Mouse (Mus musculus): ENCODE measurements around the gene Emp1. TPM values are rescaled to one million over a fixed set of nuclear protein-coding genes. Genes with fewer than 3 reads are reported as not detected.

The Emp1 gene
- polyA plus RNA-seq, 1 experiment from 2014 or later = 37.4 TPM

DNA sequence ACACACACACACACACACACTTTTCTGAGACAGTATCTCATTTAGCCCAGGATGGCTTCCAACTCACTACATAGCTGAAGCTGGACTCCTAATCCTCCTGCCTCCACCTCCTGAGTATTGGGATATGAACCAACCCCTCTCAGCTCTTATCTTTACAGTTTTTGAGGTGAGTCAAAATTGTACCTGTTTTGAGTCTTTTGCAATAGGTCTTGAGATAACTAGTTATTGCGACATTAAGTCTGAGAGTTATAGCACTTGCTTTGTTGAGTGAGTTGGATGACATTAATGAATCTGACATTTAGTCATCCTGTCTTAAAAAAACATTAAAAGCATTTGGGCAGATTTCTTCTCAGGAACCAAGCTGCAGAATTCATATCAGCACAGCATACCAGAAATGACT, 25.3 kb downstream of the Emp1 start:
- ATAC-seq (ENCODE audit: extremely low read depth, insufficient number of reproducible peaks, low FRiP score, low TSS enrichment) = no peak
- Histone ChIP-seq H3K4me3 (no peak overlapping the region), H3K4me1 (no peaks in the 10 kb centered on the region), H3K9ac (no peak overlapping the region), H3K36me3 (peaks cover 10% of the 10 kb centered on the region), H3K4me2 (no peak overlapping the region), H3K27ac (replicated peaks) (no peak overlapping the region), H3K27me3 (replicated peaks) (peaks cover 3% of the 10 kb centered on the region; the same call in 1 of the 2 replicates), H3K9me3 (no peaks in the 10 kb centered on the region)
- WGBS = 89% methylated on average over 1 of the region's 1 CpGs

DNA sequence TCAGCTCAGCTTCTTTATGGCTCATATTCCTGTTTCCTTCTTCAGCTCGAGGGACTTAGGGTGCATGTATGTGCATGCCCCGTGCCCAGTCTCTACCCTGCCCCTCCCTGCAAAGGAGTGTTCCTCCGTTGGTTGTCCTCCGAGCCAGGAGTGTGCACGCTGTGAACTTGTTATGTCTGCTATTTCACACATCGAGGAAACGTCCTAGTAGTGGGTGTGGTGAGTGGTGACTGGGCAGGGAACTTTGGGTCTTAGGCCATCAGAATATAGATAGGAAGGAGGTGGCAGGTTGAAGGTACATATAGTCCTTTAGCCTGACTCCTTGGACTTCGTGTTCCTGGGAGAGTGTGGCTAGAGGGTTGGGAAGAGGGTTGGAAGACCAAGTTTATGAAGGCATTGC, 26.4 kb downstream of the Emp1 start:
- 69% methylated on average over 8 of the region's 8 CpGs for WGBS
- no peak overlapping the region for H3K27ac ChIP-seq (replicated peaks)
- no peaks in the 10 kb centered on the region for H3K9me3 ChIP-seq
- peaks cover 3% of the 10 kb centered on the region; the same call in 1 of the 2 replicates for H3K27me3 ChIP-seq (replicated peaks)
- no peak for ATAC-seq (ENCODE audit: extremely low read depth, insufficient number of reproducible peaks, low FRiP score, low TSS enrichment)
- 0 out of 2 replicates have a peak, but pooled peaks cover 2% of the 10 kb centered on the region for H3K36me3 ChIP-seq
- no peak overlapping the region for H3K9ac ChIP-seq
- no peak overlapping the region for H3K4me2 ChIP-seq
- no peak overlapping the region for H3K4me3 ChIP-seq
- no peaks in the 10 kb centered on the region for H3K4me1 ChIP-seq

DNA sequence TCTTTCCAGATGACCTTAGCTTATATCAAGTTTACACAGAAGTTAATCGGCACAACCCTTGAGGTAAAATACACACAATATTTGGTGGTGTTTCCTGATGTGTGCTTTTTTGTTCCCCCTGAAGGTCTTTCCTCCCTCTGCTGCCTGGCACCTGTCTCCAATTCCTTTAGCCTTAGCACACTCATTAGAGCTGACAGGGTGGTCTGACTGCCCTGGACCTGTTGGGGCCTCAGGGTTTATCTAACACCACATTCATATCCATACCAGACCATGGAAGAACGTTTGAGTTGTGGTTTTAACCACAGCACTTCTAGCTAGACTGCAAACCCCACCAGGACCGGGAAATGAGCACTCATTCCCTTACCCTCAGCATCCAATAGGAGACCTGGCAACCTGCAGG, 28.1 kb downstream of the Emp1 start:
- 51% methylated on average over 3 of the region's 3 CpGs for WGBS
- no peak overlapping the region for H3K4me3 ChIP-seq
- H3K4me2 ChIP-seq = no peak overlapping the region

DNA sequence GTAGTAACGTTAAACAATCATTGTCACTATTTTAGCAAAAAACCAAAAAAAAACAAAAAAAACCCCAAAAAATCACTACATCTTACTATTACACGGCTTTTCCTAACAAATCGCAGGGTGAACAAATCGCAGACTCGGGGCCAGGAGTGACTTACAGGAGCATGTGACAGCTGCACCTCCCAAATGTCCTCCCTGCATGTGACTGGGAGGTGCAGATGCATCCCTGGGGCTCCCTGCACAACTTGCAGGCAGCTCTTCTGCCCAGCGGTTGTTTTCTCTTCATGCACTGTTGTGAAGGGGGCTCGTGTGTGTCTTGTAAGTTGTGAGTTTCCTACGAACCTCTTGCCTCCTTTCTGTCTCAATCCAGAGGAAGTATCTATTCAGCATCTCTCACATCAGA, 33.0 kb downstream of the Emp1 start:
- 71% methylated on average over 8 of the region's 8 CpGs for WGBS

More for the DNA sequence above, 28.1 kb downstream of the Emp1 start:
- no peak for ATAC-seq (ENCODE audit: extremely low read depth, insufficient number of reproducible peaks, low FRiP score, low TSS enrichment)
- no peak overlapping the region for H3K9ac ChIP-seq
- no peak overlapping the region for H3K27ac ChIP-seq (replicated peaks)
- no peaks in the 10 kb centered on the region for H3K9me3 ChIP-seq
- H3K4me1 ChIP-seq = no peaks in the 10 kb centered on the region
- no peaks in the 10 kb centered on the region for H3K36me3 ChIP-seq
- H3K27me3 ChIP-seq (replicated peaks) = peaks cover 3% of the 10 kb centered on the region; the same call in 1 of the 2 replicates

DNA sequence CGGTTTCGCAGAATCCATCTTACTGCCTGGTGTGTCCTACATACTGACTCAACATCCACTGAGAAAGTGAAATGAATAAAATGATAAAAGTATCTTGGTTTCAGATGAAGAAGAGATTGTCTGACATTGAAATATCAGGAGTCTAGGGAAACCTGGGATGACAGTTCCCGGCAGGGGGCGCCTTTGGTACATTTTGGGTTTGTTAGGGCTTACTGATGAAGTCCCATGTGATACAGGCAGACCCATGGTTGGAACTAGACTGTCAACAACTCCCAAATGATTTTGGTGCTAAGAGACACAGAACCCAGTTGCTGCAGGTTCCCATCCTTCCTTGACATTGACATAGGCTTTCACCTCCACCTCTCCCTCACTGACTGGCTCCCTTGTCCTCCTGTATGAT, 34.7 kb downstream of the Emp1 start:
- Histone ChIP-seq H3K9me3 (no peaks in the 10 kb centered on the region), H3K27me3 (replicated peaks) (no peaks in the 10 kb centered on the region)
- ATAC-seq (ENCODE audit: extremely low read depth, insufficient number of reproducible peaks, low FRiP score, low TSS enrichment) = no peak

More for the DNA sequence above, 33.0 kb downstream of the Emp1 start:
- Histone ChIP-seq H3K27me3 (replicated peaks) (peaks cover 3% of the 10 kb centered on the region; the same call in 1 of the 2 replicates), H3K4me1 (peaks cover 12% of the 10 kb centered on the region), H3K27ac (replicated peaks) (no peak overlapping the region), H3K9ac (no peak overlapping the region), H3K36me3 (no peaks in the 10 kb centered on the region), H3K4me2 (no peak overlapping the region), H3K4me3 (no peak overlapping the region), H3K9me3 (no peaks in the 10 kb centered on the region)
- no peak for ATAC-seq (ENCODE audit: extremely low read depth, insufficient number of reproducible peaks, low FRiP score, low TSS enrichment)

GRCm38 (mm10) chr6:135397788-135398187, 35.4 kb downstream of the Emp1 start:
- Histone ChIP-seq H3K27me3 (replicated peaks) (no peaks in the 10 kb centered on the region), H3K9me3 (no peaks in the 10 kb centered on the region), H3K27ac (replicated peaks) (no peak overlapping the region), H3K4me1 (peaks cover 12% of the 10 kb centered on the region), H3K4me3 (no peak overlapping the region), H3K4me2 (no peak overlapping the region), H3K9ac (no peak overlapping the region), H3K36me3 (no peaks in the 10 kb centered on the region)
- no peak for ATAC-seq (ENCODE audit: extremely low read depth, insufficient number of reproducible peaks, low FRiP score, low TSS enrichment)
- 82% methylated on average over 8 of the region's 8 CpGs for WGBS

More for the DNA sequence above, 34.7 kb downstream of the Emp1 start:
- Histone ChIP-seq H3K4me2 (no peak overlapping the region), H3K27ac (replicated peaks) (no peak overlapping the region), H3K9ac (no peak overlapping the region), H3K36me3 (no peaks in the 10 kb centered on the region), H3K4me3 (no peak overlapping the region), H3K4me1 (peaks cover 12% of the 10 kb centered on the region)
- 72% methylated on average over 4 of the region's 4 CpGs for WGBS

DNA sequence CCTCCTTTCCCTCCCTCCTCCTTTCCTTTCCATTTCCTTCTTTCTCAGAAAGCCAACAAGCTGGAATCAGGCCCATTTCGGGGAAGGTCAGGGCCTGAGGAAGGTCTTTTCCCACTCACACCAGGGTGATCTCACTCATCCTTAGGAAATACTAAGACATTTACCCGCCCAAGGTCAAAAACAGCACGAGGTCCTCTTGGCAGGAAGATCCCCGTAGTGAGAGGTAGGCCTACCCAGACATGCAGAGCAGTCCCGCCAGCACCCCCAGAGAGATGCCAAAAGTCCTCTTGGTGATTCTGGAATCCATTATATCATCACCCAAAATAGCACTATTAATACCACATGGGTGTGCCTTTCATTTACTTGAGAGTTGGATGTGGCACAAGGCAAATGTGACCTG, 36.5 kb downstream of the Emp1 start:
- ATAC-seq (ENCODE audit: extremely low read depth, insufficient number of reproducible peaks, low FRiP score, low TSS enrichment) = no peak
- Histone ChIP-seq H3K4me1 (peaks cover 12% of the 10 kb centered on the region), H3K4me2 (no peak overlapping the region), H3K9ac (no peak overlapping the region), H3K27ac (replicated peaks) (no peak overlapping the region), H3K9me3 (no peaks in the 10 kb centered on the region), H3K4me3 (no peak overlapping the region), H3K36me3 (no peaks in the 10 kb centered on the region), H3K27me3 (replicated peaks) (no peaks in the 10 kb centered on the region)
- WGBS = 47% methylated on average over 5 of the region's 5 CpGs

DNA sequence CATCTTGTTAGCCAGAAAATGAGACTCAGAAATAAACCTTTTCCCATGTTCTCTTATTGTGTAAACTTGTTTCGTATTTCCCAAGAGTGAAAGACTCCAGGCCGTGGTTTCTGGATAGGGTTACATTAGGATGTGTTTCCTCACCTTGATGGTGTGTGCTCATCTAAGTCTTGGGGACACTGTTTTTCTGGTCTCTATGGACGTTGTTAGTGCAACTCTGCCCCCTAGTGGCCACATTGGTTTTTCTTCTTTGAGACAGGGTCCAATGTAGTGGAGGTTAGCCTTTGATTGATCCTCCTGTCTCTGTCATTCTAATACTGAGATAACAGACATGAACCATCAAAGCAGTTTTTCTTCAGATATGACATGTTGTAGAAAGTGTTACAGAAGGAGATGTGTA, 38.0 kb downstream of the Emp1 start:
- H3K9ac ChIP-seq = no peak overlapping the region
- H3K4me3 ChIP-seq = no peak overlapping the region
- ATAC-seq (ENCODE audit: extremely low read depth, insufficient number of reproducible peaks, low FRiP score, low TSS enrichment) = no peak
- 42% methylated on average over 3 of the region's 3 CpGs for WGBS
- H3K9me3 ChIP-seq = no peaks in the 10 kb centered on the region
- H3K27ac ChIP-seq (replicated peaks) = no peak overlapping the region
- no peaks in the 10 kb centered on the region for H3K36me3 ChIP-seq
- H3K4me2 ChIP-seq = no peak overlapping the region
- H3K4me1 ChIP-seq = peaks cover 15% of the 10 kb centered on the region
- H3K27me3 ChIP-seq (replicated peaks) = no peaks in the 10 kb centered on the region; the same call in 1 of the 2 replicates

DNA sequence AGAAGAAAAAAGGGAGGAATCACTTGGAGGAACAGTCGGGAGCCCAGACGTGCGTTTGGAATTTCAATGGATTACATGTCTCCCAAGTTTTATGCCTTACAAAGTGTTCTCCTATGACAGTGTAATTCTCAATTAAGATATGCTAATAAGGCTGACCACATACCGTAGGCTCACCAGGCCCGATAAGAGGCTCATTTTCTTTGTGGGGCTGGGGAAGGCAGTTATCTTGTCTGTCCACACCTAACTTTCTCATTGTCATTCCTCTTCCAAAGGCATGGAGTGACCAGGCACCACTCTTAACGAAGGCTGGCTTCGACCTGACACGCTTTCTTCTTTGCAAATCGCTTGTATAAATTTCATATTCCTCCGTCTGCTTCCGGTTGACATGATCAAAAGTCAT, 42.7 kb downstream of the Emp1 start:
- H3K4me1 ChIP-seq = 0 out of 2 replicates have a peak, but pooled peaks cover 10% of the 10 kb centered on the region
- H3K9ac ChIP-seq = no peak overlapping the region
- H3K36me3 ChIP-seq = no peaks in the 10 kb centered on the region
- 48% methylated on average over 11 of the region's 11 CpGs for WGBS
- H3K9me3 ChIP-seq = no peaks in the 10 kb centered on the region
- no peak for ATAC-seq (ENCODE audit: extremely low read depth, insufficient number of reproducible peaks, low FRiP score, low TSS enrichment)
- H3K4me2 ChIP-seq = peak overlapping the region; percentile 21
- no peaks in the 10 kb centered on the region; the same call in none of the 2 replicates for H3K27me3 ChIP-seq (replicated peaks)
- H3K27ac ChIP-seq (replicated peaks) = no peak overlapping the region
- H3K4me3 ChIP-seq = no peak overlapping the region

GRCm38 (mm10) chr6:135407323-135407722, 45.0 kb downstream of the Emp1 start:
- no peak overlapping the region for H3K9ac ChIP-seq
- H3K4me3 ChIP-seq = no peak overlapping the region
- ATAC-seq (ENCODE audit: extremely low read depth, insufficient number of reproducible peaks, low FRiP score, low TSS enrichment) = no peak
- WGBS = 20% methylated on average over 4 of the region's 4 CpGs
- H3K27me3 ChIP-seq (replicated peaks) = no peaks in the 10 kb centered on the region; the same call in none of the 2 replicates
- H3K36me3 ChIP-seq = no peaks in the 10 kb centered on the region
- H3K27ac ChIP-seq (replicated peaks) = no peak overlapping the region
- H3K4me2 ChIP-seq = no peak overlapping the region
- H3K9me3 ChIP-seq = no peaks in the 10 kb centered on the region
- 0 out of 2 replicates have a peak, but pooled peaks cover 10% of the 10 kb centered on the region for H3K4me1 ChIP-seq

- ATAC-seq (ENCODE audit: extremely low read depth, insufficient number of reproducible peaks, low FRiP score, low TSS enrichment) = no peak
- no peak overlapping the region for H3K9ac ChIP-seq
- H3K9me3 ChIP-seq = no peaks in the 10 kb centered on the region
- H3K27ac ChIP-seq (replicated peaks) = no peak overlapping the region
- no peak overlapping the region for H3K4me2 ChIP-seq
- 81% methylated on average over 10 of the region's 10 CpGs for WGBS
- no peak overlapping the region for H3K4me3 ChIP-seq
- no peaks in the 10 kb centered on the region for H3K36me3 ChIP-seq
- H3K4me1 ChIP-seq = 0 out of 2 replicates have a peak, but pooled peaks cover 7% of the 10 kb centered on the region
- H3K27me3 ChIP-seq (replicated peaks) = no peaks in the 10 kb centered on the region; the same call in 1 of the 2 replicates
Measured at GRCm38 (mm10) chr6:135411712-135412319, 49.5 kb downstream of the Emp1 start.

GRCm38 (mm10) chr6:135412649-135413048, 50.3 kb downstream of the Emp1 start:
- Histone ChIP-seq H3K9me3 (no peaks in the 10 kb centered on the region), H3K4me3 (no peak overlapping the region), H3K27me3 (replicated peaks) (no peaks in the 10 kb centered on the region; the same call in 1 of the 2 replicates), H3K4me1 (0 out of 2 replicates have a peak, but pooled peaks cover under 1% of the 10 kb centered on the region), H3K36me3 (no peaks in the 10 kb centered on the region), H3K27ac (replicated peaks) (no peak overlapping the region), H3K9ac (no peak overlapping the region), H3K4me2 (no peak overlapping the region)
- 75% methylated on average over 6 of the region's 6 CpGs for WGBS
- ATAC-seq (ENCODE audit: extremely low read depth, insufficient number of reproducible peaks, low FRiP score, low TSS enrichment) = no peak

Data from heart, embryonic 13.5 days (tissue).